Mouse (Mus musculus) lung, postnatal 0 days (tissue): ENCODE data around the gene Insrr.

Experiments
- CTCF ChIP-seq: IDR thresholded peaks from 2 replicates; pipeline ENCODE4 v1.5.1; 2016; ENCODE audit warnings: antibody characterized with exemption, mild to moderate bottlenecking
- EP300 ChIP-seq: IDR thresholded peaks from 2 replicates; pipeline ENCODE4 v1.6.1; 2016; ENCODE audit warnings: antibody characterized with exemption, mild to moderate bottlenecking, control low read depth

DNA sequence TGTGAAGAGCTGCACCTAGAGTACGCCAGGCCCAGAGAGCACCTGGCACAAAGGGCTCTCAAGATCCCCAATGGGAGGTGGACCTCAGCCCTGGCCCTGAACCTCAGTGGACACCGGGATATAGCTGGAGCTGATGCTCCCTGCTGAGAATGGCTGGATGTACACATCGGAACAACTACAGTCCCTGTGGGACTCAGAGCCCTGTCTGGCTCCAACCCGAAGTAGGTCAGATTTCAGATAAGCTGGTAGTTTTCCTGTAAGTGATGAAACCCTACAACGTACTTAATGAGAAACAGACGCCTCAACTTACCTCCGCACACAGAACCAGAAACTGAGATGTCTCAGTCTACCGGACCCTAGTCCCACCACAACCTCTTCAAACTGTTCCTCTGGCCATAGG lies 60.9 kb downstream of the Insrr start:
- TF ChIP-seq CTCF (no peak), EP300 (no peak)
